Mouse (Mus musculus): ENCODE measurements around the gene C130050O18Rik.
A peak's percentile ranks its signal among the peaks of the same experiment; 100 is the strongest.

The C130050O18Rik gene

DNA sequence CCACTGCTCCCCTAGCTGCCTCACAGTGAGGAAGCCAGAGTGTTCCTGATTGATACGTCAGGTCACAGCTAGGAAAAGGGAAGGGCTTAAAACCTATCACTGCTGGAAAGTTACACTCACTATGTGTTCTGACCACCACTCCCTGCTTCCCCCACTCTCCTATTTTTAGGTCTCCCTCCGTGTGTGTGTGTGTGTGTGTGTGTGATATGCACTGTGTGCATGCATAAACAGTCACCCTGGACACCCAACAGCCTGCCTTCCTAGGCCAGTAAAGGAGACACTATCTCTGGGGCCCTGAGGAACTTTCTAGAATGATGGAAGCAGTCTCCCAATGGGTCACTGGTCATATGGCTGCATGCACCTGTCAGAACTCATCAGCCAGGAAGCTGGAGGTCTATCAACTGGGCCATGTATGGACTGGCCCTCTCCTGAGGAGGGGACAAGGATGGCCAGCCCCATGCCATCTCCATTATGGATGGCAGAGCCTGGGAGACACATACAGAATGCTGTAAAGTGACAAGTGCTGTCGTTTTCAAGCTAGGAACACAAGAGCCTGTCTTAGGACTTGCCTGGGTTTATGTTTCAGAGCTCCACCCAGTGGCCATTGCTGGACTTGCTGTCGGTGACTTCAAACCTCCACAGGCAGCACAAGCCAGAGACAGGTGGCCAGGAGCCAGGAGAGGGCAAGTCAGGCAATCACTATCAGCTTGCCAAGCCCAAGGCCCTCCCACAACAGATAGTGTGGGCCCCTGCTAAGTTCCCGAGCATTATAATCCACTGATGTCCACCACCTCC is 6.9 kb upstream of the C130050O18Rik start:
- peak; percentile 90 for DNase-seq (ENCODE audit: low spot score)

DNA sequence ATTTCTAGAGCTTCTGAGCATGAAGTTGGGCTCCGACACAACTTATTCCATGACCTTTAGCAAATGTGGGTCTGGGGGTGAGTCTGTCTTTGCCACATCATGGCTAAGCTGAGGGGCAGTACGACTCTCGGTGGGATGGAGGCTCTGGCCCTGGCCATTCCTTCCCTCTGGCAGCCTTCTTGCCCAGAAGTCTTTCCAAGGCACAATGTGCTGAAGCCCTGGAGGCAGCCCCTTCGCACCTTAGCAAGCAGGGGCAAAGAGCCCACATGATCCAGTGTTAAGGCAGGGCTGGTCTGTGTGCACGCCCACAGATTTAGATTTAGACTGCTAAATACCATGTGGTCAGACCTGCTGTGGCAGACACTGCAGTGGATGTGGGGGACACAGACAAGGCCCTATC is 6.3 kb upstream of the C130050O18Rik start:
- no peak for DNase-seq (ENCODE audit: low spot score)

DNA sequence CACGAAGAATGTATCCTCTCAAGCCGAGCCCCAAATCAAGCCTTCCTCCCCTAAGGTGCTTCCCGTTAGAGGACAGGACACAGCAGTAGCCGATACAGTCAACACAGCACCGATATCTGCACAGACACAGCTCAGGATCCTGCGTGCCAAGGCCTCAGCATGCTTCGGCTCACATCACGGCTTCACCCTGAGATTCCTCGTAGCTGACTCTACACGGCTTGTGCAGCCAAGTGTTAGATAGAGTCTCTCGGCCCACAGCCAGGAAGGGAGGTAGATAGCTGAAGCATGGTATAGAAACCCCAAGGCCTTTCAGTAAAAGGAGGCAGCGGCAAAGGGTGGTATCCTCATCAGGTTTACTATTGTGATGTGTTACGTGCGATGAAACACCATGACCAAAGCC is 5.1 kb upstream of the C130050O18Rik start:
- DNase-seq (ENCODE audit: low spot score) = no peak

DNA sequence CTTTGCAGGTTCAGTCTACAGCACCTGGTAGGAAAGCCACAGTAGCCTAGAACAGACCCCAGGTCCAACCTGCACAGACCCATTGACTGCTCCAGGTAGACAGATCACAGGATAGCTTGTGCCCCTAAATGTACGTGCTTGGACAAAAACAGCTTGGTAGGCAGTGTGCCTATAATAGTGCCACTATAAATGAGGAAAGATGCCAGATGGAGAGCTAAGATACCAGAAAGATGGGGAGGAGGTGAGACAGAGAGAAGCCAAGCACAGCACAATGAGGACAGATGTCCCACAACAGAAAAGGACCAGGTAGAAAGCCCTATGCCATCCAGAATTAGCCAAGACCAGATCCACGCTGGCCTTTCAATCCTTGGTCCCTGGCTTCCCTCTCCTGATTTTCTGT is 3.0 kb upstream of the C130050O18Rik start:
- no peak for DNase-seq (ENCODE audit: low spot score)

DNA sequence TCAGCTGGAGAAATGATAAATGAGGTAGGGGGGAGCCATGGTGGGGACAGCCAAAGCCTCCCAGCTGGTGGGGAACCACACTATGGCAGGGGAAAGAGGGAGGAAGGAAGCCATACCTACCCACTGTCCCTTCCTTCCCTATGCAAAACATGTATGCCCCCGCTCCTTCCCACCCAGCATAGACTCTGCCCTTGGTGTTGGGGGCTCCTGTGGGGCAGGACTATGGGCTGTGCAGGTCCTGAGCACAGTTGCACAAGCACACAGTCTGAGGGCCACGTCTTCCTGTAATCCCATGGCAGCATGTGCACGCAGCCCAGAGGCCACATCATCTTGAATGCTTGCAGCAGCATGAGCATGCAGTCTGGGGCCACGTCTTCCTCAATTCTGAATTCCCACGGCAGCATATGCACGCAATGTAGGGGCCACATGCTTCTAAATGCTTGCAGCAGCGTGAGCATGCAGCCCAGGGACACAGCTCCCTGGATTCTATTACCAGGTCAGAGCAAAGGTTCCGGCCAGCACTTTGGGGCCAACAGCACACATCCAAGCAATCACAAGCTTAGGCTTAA is 1.3 kb upstream of the C130050O18Rik start:
- no peak for DNase-seq (ENCODE audit: low spot score)

DNA sequence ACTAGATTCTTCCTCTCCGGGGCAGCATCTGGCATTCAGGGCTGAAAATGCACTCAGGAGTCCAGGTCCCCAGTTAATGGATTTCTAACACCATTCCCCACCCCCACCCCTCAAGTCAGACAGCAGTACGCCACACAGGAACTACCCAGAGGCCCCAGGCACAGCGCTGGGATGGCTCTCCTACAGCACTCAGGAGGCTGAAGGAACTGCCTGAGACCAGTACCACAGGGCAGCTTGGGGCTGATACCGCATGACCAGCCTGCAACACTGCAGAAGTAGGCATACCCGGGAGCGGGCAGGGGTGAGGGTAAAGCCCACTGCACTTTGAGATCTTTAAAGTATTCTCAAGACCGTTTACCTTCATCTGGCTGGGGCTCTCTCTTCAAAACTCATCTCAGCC is 398 bp downstream of the C130050O18Rik start:
- no peak for DNase-seq (ENCODE audit: low spot score)

DNA sequence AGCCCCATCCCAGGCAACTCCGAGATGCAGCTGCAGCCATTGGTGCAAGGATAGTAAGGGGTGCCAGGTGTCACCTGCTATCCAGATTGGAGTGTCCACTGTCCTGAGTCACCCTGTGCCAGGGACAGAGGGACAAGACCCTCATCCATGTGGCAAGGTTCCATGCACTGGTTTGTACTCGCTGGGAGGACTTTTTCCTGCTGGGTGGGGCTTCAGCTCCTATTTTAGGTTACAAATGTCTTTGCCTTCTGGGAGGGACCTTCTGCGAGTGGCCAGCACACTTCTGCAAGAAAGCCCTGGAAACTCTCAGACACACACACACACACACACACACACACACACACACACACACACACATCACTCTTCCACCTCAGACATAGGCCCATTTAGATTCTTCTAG is 873 bp downstream of the C130050O18Rik start:
- DNase-seq (ENCODE audit: low spot score) = no peak

DNA sequence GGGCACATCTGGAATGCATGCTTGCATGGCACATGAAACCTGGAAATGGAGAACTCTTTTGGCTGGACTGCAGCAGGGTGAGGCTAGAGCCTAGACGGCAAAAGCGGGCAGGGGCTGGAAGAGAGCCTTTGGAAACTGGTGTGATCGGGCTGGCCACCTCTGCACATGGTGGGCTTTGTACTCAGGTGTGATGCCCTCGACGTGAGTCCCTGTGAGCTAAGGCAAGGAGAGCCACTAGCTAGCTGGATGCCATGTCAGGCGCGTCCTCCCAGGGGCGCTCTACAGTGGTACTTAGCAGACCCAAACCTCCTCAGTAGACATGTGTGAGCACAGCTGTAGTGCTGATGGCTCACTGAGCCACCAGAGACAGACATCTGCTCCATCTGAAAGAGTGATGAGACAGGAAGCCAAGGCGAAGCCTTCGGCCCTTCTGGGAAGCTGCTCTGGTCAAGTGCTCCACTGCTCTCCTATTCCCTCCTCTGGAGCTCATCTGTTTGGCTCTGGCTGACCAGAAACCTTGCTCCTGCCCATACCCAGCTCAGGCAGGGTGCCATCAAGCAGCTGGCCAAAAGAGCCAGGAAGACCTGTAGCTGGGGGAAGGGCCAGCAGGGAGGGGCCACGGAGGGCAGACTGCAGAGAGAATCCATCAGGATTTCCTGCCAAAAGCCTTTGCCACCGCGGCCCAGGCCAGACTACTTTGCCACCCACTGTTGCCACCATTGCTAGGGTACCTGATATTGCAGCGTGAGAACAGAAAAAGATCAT is 2.2 kb downstream of the C130050O18Rik start:
- DNase-seq (ENCODE audit: low spot score) = no peak

DNA sequence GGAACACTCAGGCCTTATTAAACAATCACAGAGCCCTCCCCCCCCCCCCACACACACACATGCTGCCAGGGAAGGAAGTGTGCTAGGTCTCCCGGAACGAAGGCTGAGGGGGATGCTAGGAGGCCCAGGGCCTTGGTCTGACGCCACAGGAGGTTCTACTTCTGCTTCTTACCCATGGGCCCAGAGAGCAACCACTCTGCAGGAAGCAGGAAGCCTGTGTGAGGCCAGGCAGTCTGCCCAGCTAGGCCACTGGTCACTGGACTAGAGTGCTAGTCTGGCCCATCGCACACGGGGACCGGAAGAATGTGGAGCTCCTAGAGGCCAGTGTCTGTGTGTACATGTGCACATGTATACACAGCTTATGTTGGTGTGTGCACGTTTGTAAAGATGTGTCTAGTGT is 3.4 kb downstream of the C130050O18Rik start:
- no peak for DNase-seq (ENCODE audit: low spot score)

DNA sequence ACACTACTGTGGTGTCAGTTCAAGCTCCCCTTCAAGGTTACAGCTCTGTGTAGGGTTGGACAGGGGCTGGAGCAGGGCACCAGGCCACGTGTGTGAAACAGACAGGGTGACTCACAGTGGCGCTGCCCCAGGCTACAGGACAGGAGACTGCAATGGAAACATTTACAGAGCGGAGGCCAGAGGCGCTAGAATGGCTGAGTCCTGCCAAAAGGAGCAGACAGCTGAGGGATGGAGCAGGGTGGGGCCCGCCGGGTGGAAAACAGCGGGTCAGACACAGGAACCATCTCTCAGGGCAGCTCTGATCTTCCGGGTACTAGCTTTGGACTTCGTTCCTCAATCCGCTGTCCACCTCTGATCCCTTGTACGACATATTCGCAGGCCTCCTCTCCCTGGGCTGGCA is 4.3 kb downstream of the C130050O18Rik start:
- no peak for DNase-seq (ENCODE audit: low spot score)

DNA sequence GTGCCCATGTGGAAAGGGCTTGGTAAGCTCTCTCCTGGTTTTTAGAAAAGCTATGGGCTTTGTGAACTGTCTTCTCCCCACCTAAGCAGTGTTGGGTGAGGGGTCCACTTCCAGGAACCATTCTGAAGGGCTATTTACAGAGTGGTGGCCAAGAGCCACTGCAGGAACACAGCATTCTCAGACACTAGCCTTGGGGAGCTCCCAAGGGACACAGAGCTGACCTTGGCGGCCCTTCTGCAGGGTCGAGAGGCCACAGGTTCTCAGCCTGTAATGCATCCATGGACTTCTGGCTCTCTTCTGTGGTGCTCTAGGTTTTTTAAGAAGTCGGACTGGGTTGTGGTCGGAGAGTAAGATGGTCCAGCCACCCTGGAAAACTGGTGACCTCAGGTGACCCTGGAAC is 5.0 kb downstream of the C130050O18Rik start:
- DNase-seq (ENCODE audit: low spot score) = no peak

DNA sequence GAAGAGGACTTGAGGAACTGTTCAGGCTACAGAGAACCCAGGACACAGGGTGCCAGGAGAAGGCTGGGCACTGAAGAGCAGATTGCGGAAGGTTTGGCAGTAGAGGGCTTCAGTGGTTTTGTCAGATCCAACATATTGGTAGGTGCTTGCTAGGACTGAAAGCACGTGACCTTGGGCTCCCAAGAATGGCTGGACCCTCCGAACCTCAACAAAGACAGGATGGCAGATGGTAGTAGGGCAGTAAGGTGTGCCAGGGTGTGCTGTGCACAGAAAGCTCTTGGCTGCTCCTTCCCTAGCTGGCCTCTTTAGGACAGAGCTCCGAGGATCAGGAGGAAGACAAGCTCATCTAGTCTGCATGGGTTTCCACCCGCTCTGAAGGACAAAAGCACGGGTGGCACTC is 6.0 kb downstream of the C130050O18Rik start:
- no peak for DNase-seq (ENCODE audit: low spot score)

DNA sequence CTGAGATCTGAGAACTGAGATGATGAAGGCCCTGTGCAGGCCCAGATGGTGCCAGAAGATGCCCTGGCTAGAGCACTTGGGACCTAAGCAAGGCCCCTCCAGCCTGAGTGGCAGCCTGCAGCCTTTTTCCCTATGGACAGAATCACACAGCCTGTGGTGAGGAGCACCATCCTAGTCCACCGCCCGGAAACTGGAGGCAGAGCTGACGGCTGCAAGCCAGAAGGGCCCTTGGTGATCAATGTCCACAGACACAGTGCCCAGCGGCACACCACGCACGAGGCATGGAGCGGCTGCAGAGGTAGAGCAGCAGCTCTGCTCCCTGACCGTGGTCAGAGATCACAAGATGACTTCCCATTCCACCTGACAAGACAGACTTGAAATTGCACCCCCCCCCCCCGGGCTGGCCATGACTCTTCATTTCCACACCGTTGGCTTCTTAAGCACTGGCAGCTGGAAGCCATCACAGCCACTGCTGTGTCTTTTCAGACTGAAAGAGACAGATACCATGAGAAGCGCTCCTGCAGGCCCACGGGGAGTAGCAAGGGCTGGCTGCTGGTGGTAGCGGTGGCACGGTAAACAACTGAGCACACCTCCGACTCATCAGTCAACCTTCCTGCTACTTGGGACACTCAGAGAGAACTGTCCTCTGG is 6.7 kb downstream of the C130050O18Rik start:
- no peak for DNase-seq (ENCODE audit: low spot score)

DNA sequence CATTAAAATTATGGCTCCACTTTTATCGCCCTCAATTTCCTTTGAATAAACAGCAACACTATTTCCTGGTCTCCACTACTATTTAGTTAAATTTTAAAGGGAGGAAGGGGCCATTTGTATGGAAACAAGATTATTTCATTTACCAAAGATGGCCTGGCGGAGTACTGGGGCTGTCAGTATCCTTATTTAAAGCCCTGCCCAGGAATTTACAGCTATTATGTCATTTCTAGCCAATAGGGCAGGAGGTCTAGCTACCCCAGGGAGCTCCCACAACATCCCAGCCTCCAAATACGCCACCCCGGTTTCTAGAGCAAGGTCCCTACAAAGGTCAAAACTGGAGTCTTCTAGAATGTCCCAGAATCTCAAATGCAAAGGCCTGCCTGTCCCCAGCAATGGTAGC is 8.5 kb downstream of the C130050O18Rik start:
- no peak for DNase-seq (ENCODE audit: low spot score)

DNA sequence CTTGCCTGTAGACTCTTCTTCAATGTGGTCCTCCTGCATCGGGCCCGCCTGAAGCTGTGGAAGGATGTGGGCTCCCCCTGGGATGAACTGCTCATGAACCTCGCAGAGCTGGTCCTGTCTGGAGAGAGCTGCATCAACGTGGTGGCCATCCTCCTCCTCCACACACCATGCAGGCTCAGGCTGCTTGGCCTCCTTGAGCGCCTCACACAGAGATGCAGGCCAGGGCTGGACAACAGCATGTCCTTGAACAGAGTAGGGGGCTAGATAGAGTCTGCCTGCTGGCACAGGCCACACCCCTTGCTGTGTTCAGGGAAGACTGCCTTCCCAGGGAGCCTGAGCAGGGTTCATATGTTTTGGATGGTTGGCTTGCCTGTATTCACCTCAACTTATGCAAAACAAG is 9.9 kb downstream of the C130050O18Rik start:
- DNase-seq (ENCODE audit: low spot score) = no peak

DNA sequence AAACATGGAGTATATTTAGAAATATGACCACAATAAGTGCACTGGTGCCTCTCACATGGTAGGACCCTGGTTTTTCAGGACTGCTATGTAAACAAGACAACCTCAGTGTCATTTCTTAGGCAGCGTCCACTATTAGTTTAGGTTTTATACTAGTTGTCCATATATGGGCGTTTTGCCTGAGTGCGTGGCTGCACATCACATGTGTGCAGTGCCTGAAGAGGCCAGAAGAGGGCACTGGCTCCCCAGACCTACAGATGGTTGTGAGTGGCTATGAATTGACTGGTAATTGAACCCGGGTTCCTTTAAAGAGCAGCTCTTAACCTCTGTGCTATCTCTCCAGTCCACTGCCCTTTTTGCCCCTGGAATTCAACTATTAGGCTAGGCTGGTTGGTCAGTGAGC is 11.9 kb downstream of the C130050O18Rik start:
- no peak for DNase-seq (ENCODE audit: low spot score)

DNA sequence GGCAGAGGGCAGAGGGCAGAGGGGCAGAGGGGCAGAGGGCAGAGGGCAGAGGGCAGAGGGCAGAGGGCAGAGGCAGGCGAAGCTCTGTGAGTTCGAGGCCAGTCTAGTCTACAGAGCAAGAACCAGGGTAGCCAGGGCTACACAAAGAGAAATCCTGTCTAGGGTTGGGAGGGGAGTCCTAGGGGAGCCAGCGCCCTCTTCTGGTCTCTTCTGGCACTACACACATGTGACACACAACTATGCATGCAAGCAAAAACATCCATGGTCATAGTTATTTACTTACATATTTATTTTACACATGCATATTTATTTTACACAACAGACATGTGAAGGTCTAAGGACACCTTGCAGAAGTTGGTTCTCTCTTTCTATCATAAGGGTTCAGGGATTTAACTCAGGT is 12.4 kb downstream of the C130050O18Rik start:
- DNase-seq (ENCODE audit: low spot score) = no peak

DNA sequence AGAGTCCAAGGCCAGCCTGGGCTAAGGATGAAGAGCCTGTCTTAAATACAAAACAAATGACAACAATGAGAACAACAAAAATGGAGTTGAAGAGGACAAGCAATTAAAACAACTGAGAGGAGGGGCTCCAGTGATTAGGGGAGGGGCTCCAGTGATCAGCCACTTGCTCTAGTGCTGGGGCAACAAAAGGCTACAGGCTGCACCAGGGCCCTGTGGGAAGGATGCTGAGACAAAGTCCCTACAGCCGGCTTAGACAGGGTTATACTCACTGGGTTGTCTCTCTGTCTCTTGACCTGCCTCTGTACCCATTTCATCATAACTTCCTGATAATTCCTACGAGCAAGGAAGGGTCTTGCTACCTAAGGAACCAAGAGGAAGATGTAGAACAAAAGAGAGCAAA is 13.0 kb downstream of the C130050O18Rik start:
- DNase-seq (ENCODE audit: low spot score) = no peak

DNA sequence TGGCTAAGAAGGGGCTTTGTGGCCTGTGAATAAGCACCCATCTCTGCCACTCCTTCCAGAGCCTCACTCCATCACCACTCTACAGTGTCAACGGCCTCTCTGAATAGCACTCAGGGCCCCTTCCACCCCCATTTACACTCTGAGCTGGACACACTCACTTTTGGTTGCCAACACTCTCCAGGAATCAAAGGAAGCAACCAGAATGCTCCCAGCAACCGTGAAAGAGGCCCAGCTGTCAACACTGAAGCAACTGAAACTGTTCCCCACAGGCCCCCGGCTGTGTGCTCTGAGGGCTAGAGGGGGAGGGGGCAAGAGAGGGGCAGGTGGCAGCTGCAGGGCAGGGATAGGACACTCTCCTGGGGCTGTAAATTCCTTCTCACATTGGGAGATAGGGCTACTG is 13.6 kb downstream of the C130050O18Rik start:
- no peak for DNase-seq (ENCODE audit: low spot score)

DNA sequence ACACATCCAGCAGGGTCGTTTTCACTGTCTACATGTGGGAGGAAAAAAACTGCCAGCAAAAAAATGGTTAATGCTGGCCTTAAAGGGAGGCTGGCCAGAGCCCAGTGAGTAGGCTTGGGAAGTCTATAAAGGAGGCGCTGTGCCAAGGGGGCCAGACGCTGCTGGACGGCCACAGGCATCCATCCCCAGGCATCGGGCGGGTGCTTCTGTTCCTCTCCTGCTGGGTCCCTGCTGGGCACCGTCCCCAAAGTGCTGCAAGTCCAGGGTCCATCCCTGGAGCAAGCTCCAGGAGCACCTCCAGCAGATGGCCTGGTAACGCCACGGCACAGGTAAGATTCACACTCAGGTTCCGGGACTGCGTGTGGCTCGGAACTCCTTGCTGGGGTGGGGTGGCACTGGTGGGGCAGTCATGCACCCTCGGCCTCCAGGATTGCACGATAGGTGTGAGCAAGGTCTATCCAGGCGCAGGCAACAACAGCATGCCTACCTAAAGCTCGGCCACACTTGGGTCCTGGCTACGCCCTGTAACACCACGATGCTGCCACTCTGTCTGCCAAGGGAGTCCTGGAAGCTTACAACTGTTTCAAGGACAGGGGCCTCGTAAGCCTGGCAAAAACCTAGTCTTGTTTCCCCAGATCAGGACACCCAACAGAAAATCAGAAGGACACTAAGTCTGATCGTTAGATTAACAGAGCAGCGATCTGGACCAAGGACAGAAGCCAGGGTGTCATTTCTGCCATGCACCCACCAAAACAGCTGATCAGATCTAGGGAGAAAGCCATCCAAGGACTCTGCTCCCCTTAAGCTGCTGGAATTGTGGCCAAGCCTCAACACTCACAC is 18.2 kb downstream of the C130050O18Rik start, which contains the start of gene Gper1:
TSS of gene Gper1 (plus strand) at position 126 of the 840 bp plus-strand sequence.
- no peak for DNase-seq (ENCODE audit: low spot score)

DNA sequence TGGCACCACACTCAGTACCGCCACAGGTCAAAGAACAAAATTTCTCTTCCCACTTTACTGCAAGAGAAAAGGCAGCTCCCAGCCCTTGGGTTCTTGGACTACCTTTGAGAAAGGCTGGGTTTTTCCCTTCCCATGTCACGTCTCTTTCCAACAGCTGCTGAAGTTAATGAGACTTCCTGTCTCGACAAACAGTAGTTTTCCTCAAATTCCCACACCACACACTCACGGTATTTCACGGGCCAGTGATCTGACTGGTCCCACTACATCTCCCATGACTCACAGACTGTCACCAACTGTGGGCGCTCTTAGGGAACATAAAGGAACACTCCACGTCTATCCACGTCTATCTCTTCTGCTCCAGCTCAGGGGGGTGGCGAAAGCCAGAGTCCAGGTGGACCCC is 20.1 kb downstream of the C130050O18Rik start:
- DNase-seq (ENCODE audit: low spot score) = no peak

DNA sequence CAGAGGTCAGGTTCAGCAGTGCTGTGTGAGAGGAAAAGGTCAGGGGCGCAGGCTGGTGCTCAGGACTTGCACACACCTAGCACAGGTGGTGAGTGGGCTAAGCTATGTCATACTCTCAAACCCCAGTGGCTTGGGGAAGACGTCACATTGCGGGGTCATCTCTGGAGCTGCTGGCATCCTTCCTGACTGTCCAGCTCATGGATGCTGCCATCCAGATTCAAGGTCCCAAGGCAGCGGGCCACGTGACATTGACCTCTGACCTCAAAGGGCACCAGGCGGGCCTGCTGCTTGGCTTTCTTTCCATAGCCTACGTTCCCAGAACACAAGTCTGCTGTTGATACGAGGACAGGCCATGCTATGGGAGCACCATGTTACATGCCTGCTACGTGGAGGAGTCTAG is 21.9 kb downstream of the C130050O18Rik start:
- DNase-seq (ENCODE audit: low spot score) = no peak

All from c-Kit-positive CD71-positive TER-119-positive erythroid progenitor cells, embryonic 14.5 days (primary cell).